Mouse (Mus musculus) liver, adult 10 weeks (tissue): ENCODE measurements around the gene Cav1. TPM values are rescaled to one million over a fixed set of nuclear protein-coding genes. Genes with fewer than 3 reads are reported as not detected.

Experiments used
- polyA plus RNA-seq: library from polyadenylated mRNA; stranded (reverse); fragments of 350-450 nt; fragmentation: Illumina TruSeq; extraction: RNeasy Lipid Tissue Mini Kit (QIAGEN cat#74804); gene quantifications from one replicate; pipeline ENCODE4 v1.2.3, GENCODE M21; 2014; ENCODE audit warnings: low read depth, low replicate concordance

Gene Cav1
- polyA plus RNA-seq = 5.7 TPM

GRCm38 (mm10) chr6:17305954-17306601, at the start of gene Cav1:
Cav1 (plus strand) TSS chr6:17306335.

GRCm38 (mm10) chr6:17280939-17281756, 25.0 kb upstream of the Cav1 start, which contains the start of gene Cav2:
Cav2 (plus strand) TSS chr6:17281185.

Other genes starting within 250 kb of the Cav1 start
- 1.0 TPM for gene Tes, start 241.2 kb upstream of the Cav1 start, polyA plus RNA-seq
- gene Cav2, start 25.1 kb upstream of the Cav1 start, polyA plus RNA-seq = 10.4 TPM
- gene Met, start 157.5 kb downstream of the Cav1 start, polyA plus RNA-seq = 61.4 TPM